Mouse (Mus musculus) heart, postnatal 4 days (tissue): ENCODE measurements around the gene Angel2. TPM values are rescaled to one million over a fixed set of nuclear protein-coding genes. Genes with fewer than 3 reads are reported as not detected.
A peak's percentile ranks its signal among the peaks of the same experiment; 100 is the strongest.

Experiments
- DNase-seq: peaks from one replicate; pipeline ENCODE4 v3.0.0; 2021
- total RNA-seq, 2 experiments: library from RNA; stranded (reverse); gene quantifications; 2 replicates each; pipeline ENCODE4 v1.2.3; 2021

Angel2 gene
- total RNA-seq, 2 experiments from 2014 or later: 31.1 to 38.1 TPM

DNA sequence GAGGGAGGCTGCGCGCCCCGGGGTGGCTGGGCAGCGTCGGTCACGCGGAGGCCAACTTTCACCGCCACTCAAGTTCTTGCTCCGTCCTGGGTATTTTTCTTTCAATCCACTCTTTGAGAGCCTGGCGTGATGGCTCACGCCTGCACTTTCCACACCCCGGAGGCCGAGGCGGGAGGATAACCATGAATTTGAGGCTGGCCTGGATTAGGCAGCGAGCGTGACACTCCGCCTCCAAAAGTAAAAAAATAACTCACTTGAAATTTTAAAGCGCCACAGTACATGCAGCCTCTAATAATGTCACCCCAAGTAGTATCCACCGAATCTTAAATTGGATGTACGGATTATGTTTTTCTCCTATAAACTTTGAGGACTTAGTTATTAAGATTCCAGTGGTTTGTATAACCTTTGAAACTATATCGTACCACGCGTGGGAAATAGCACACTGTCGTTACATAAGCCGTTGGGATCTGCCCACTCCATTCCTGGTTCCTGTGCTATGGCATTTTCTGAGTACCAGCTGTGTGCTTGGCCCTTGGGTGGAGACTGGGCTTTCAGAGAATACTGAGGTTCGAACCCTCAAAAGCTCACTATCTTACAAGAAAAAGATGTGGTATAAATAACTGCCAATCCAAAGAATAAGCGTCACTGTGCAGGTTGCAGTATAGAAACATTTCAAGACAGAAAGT, 4.2 kb downstream of the Angel2 start:
- peak; percentile 54 for DNase-seq

DNA sequence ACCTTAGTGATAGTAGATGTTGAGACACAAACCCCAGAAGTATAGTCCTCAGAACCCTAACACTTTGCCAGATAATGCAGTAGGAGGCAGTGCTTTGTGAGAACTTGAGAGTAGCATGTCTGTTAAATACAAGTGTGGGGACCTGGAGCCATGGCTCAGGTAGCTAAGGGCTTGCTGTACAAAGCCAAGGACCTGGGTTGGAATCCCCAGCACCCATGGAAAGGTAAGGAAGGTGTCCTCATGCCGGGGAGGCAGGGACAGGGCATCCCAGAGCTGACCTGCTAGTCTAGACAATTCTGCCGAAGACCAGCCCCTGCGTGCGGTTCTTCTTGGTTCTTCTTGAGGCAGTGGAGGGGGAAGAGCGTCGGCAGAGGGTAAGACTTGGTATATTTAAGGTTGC, 5.3 kb downstream of the Angel2 start:
- no peak for DNase-seq

DNA sequence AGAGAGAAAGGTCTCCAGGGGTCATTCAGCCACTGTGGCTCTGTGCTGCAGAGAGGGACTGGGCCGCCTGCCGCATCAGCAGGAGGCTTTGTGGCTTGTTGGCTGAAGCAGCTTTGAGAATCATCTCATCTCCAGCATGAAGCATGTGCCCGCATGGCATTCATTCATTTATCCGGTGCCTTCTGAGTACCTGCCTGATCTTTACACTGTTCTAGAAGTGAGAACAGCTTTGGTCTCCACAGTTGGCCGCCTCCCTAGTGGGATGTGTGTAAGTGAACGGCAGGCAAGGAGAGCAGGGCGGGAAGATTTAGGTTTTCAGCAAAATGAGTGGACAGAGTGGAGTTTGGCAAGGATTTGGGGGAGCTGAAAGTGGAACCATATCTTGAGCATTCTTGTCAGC, 14.9 kb downstream of the Angel2 start:
- DNase-seq: no peak

DNA sequence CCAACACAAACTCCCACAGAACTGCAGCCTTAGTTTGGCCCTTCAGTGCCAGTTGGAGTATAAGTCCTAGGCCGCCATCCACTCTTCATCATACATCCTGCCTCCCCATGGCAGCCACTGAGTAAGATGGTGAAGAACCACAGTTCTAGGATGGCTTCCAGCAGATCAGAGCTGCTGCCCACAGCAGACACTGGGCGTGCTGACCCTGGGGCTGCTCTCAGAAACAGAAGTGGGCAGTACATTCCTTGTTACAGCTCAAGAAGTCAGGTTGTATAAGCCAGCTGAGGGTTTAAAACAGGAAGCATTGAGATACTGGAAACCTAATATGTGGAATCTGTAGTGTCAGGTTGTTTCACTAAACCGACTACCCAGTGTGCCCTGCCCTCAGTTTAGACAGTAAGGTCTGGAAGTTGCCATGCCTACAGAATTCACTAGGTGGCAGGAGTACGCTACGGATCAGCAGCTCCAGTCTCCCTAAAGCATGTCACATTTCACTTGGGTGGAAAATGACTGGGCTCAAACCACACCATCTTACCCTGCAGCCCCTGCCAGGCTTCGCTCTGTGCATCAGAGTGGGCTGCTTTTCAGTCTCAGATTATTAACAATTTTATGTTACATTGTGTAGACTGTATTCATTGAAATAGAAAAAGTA, 19.3 kb downstream of the Angel2 start:
- DNase-seq: peak; percentile 85

DNA sequence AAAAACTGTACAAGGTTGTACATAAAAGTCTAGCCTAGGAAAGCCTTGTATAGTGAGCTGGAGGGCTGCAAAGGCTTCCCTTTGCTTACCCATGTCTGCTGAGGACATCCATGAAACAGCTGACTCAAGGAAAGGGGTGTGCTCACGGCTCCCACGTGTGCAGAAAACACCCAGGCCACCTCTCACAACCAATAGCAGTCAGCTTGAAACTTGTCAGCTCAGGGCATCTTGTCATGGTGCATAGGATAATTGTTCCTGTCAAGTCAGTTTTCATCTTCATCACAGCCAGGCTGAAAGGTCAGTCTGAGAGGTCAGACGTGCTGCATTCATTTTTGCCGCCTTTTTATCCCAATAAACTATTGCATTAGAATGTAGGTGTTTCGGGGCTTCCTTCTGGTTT, 23.1 kb downstream of the Angel2 start:
- no peak for DNase-seq

DNA sequence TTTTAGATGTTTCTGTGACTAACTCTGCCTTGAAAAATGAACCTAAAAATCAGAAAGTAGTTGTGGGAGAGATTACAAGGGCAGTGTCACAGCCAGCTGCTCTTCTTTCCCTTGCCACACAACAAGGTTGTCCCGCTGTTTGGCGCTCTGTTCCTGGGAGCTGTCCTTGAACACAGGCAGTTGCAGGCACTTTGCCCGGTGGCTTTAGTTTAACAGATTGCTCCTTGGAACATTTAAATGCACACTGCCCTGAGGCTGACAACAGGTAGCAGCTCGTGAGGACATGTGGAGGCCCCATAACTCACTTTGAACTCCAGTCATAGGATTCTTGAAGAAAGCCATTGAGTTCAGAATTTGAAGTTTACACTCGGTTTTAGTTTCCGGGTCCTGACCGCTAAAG, 23.5 kb downstream of the Angel2 start:
- DNase-seq: no peak

DNA sequence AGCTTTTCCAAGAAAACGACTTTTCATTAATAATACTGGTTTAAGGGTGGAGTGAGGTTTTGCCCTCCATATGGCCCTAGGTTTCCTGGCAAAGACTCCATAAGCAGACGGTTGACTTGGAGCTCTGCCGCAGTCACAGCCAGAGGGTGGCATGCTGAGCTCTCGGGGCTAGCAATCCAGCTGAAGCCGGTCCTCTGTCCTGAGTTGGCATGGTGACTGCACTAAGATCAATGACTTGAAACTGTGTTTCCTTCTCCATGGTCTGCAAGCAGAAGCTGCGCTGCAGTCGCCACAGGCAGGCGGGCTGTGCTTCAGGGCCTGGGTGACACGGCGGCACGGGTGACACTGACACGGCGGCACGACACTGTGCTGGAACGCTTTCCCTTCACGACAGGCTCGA, 23.9 kb downstream of the Angel2 start:
- DNase-seq: no peak

DNA sequence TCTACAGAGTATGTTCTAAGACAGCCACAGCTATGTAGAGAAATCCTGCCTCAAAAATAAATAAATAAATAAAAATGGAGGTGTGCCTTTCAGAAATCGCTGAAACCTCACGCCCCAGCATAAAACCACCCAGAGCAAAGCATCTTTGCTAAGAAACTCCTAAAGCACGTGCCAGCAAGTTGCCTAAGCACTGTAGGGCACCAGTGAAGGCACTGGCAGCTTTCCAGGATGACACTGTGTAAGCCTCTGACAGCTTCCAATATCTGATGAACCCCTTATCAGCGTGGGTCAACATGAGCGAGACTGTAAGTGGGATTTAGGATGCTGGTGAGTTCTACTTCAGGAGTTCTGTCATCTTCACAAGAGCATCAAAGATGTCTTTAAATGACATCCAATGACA, 26.1 kb downstream of the Angel2 start:
- DNase-seq: no peak

DNA sequence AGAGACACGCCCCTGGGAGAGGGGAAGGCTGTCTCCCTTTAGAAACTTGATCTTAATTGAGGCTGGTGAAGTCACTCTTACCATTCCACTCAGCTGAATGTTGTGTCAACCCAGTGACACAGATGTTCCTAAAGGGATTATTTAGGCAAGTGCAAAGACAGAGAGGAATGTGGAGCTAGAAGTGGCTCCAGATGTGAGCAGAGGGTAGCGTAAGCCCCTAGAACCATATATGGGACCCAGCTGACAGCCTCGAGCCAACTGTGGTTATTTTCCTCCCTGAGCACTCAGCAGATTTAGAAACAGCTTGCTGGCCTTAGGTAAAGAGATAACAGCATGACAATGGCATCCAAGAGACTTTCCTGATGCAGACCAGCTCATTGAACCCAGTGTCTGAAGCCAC, 28.1 kb downstream of the Angel2 start:
- DNase-seq: peak; percentile 44

DNA sequence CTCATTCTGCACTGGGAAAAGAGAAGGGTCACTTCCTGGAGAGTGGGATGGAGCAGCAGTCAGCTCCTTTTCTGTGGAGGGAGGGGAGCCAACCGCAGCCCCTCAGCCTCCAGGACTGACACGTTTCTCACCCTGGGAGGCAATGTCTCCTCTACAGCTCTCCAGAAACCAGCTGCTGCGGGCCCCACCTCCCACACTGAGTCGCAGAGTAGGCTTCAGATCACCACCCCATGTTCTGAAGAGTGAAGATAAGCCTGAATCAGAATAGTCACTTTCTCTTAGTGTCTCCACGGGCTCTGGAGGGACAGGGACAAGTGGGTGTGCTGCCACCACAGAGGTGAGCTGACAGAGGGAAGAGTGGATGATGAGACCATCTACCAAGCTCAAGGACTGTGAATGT, 33.9 kb downstream of the Angel2 start:
- no peak for DNase-seq

DNA sequence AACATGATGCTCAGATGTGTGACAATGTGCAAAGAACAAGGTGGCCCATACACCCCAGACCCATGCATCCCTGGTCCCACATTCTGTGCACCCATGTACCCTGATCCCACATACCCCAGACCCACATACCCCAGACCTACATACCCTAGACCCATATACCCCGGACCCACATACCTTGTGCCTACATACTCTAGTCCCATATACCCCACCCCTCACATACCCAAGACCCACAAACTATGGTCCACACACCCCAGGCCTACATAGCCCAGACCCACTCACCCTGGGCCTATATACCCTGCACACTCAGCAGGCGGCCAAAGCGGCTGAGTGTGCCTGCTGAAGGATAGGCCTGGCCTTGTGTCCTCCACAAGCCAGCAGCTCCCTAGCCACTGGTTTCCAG, 37.8 kb downstream of the Angel2 start:
- DNase-seq: no peak

DNA sequence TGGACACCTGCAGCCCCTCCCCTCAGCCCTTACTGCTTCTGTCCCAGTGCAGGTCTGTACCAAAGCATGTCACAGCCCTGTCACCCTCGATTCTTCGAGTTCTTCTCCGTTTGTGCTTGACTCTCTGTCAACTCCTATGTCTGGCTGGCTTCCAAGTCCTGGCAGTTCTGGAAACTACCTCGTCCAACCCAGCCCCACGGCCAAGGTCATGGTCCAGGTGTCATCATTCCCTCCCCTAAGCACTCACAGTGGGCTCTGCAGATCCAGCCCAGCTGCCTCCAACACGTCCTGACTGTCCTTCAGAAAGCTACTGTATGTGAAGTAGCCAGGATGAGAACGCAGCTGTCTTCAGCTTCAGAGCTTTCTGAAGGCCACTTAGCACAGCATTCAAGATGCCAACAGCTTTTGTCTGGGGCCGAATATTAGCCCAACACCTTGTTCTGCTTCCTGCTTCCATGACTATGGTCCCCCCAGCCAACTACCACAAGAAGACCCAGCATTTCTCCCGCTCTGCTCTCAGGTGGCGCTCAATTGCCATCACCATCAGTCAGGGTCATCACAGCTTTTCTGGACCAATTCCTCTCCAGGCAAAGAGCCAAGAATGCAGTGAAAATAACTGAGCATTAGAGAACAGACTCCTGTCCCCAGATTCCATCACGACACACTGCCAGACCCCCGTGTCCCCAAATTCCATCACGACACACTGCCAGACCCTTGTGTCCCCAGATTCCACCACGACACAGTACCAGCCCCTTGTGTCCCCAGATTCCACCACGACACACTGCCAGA, 40.3 kb downstream of the Angel2 start:
- peak; percentile 68 for DNase-seq

DNA sequence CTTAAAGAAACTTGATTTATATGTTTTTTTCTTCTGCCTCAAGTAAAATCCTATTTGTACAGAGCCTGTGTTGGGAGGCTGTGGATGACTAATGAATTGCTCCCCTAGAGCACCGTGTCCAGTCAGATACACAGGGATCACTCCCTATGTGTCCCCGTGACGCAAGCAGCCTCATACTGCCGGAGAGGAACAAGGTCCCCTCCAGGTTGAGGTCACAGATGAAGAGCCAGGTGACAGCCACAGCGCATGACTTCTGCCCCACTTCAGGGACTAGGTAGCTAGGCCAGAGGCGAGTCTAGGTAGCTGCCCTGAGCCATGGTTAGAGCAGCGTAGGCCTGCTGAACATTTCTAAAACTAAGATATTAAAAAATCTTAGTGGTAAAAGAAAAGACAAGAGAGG, 43.1 kb downstream of the Angel2 start:
- DNase-seq: no peak

DNA sequence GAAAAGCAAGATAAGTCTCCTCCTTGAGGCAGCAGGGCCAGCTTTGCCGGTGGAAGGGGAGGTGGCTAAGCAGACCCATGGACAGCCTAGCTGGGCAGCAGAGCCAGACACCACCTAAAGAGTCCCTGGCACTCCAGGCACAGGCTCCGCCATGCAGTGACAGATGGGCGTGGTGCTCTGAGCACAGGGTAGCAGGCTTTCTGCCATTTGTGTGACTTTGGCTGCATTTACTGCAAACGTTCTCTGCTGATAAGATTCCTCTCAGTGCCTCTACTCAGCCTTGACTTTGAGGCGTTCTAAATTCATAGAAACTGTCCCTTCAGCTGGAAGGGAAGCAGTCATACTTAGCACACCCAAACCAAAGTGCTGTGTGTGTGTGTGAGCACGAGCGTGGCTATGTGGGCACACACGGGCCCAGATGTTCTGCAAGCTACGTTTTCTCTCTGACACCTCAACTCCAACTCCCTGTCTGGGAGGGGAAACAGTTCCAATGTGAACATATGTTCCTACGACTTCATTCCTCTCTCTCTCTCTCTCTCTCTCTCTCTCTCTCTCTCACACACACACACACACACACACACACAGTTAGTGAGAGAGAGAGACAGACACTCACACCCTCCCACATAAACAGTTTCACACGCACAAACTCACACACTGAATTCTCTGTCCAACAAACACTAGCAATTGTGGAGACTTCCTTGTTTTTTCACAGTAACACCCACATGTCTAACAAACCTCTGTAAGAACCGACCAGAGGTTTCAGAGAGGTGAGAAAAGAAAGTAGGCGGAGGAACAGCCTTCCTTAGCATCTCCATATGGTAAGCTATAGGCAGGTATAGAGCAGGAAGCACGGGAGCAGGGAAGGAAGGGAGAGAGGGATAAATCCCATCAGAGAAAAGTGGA, 47.0 kb downstream of the Angel2 start:
- DNase-seq: peak; percentile 40

DNA sequence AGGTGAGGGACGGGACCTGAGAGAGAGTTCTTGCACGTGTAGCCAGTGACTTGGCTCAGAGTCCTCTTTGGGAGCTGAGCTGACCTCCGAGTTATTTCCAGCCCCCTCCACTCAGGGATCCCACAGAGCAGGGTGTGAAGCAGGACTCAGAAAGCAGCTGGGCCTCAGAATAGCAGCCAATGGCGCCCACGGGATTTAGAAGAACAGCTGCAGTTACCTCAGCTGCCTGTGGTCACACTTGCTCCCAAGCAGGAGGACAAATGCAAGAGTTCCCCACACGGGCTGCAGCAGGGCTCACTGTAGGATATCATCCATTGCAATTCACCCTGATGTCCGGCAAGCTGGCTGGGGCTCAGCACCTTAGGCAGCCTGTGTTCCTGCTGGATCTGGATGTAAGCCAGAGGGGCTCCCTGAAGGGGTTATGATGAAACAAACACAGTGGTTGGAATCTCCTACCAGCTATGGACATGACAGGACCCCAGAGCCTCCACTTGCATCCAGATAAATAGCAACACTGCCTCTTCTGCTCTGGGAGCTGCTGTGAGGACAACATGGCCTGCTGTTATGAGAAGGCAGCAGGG, 47.8 kb downstream of the Angel2 start:
- peak; percentile 74 for DNase-seq

DNA sequence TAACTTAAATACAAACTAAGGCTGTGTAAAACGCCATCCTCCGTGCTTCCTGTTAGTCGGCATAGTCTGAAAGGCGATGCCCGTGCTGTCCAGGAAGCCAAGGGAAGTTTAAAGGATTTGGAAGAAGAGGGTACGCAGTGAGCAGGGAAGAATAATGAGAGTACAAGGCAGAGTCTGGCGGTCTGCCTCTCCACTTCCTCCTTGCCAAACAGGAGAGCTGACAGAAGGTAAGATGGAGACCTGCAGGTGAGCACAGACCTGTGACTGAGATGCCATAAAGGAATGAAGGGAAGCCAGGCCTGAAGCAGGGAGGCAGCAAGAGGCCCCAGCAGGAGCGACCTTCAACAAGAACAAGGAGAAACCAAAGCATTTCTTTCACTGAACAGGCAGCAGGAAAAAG, 49.3 kb downstream of the Angel2 start:
- DNase-seq: no peak

DNA sequence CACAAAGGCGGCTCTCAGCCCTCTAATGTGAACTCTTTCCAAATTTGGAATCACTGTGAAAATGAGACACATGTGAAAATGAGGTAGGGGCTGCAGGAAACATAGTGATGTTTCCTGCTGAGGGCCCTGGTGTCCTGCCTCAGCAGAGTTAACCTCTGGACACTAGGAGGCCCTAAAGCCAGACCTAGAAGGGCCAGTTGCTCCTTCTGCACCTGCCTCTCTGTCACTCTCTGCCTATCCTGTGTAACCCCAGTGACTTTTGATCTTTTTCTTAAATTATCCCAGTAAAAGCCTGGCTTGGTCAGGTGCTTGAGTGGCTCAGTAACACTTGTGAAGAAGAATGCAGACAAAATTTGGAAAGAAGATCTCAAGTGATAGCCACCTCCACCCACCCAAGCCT, 49.9 kb downstream of the Angel2 start:
- no peak for DNase-seq

DNA sequence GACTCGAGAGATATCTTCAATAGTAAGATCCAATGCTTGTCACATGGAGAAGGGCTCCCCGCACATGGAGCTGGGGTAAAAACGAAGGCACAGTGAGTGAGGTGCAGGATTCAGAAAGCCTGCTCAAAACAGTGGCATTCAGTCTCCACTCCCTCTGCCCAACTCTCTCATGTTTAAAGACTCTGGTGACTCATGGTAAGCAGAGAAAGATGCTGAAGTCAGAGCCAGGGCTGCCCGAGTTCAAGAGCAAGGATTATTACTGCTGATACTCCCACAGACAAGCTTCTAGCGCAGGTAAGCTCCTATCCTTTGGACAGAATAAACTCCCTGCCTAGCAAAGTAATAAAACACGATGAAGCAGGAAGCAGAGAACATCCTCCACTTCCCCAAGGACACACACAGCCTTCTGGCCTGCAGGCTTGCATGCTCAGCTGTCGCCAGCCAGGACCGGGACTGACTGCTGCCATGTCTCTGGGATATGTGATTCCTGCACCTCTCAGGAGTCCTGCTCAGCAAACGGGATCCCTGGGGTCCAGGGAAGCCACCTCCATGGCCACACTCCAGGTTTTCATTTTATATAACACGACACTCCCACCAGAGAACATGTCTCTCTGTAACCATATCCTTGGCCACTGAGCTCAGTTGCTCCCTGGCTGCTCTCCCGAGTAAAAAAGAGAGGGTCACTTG, 52.1 kb downstream of the Angel2 start:
- no peak for DNase-seq

DNA sequence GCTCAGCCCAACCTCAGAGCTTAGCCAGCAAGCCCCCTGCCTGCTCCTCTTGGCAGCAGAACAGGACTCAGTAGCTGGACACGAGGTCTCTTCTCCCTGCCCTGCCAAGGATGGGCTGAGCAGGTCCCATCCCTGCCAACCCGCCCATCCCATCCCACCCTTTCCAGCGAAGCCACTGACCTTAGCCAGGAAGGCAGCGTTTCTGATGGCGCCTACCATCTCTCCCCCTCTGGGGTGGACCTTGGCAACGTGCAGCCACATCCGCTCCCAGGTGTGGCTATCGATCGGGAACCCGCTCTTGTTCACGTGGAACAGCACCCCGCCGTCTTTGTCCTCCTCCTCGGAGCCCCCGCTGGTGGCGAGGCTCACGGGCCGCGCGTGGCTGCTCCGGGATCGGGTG, 53.1 kb downstream of the Angel2 start:
- DNase-seq: no peak

DNA sequence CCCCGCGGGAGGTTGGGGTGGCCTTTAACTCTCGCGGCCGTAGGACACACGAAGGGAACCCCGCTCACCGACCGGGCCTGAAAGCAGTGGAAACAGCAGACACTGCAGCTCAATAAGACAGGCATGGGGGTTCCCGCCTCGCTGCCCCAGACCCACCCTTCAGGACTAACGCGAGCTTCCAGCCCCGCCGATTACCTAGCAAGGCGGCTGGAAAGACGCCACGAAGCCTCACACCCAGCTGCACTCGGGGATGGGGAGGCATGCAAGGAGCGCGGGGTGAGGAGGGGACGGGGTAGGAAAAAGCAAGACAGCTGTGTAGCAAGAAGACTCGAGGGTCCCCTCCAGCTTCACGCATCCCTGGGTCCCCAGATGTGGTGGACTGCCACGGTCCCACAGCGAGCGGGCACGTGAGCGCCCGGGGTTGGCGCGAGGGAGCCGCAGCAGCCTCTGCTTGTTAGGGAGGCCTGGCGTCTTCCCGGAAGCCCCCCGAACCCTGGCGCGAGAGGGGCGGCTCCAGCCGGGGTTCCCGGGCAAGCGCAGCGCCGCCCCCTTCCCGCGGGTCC, 53.7 kb downstream of the Angel2 start:
- peak; percentile 45 for DNase-seq

DNA sequence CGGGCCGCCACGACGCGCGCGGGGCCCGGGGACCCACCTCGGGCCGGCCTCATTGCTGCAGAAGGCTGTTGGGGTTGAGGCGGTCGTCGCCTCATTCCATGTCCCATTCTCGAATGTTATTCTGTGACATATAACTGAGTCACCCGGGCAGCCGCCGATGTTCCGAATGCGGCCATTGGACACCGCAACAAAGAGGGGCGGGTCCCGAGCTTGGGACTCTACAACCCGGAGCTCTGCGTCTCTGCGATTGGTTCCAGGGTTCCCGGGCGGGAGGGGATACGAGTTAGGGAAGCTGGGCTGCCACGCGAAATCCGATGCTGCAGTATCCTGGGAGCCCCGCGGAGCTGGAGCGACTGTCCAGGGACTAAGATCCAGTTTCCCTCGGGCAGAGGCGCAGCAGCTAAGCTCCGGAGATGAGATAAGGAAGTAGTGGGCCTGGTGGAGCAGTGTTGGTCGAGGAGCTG, 54.2 kb downstream of the Angel2 start, which contains the start of gene Vash2:
Gene Vash2, minus strand, starts transcription at position 197 of the 464 bp plus-strand sequence.
- peak; percentile 92 for DNase-seq
